Mouse (Mus musculus) kidney, adult 2 months (tissue): ENCODE data around the gene Gimap8. TPM values are rescaled to one million over a fixed set of nuclear protein-coding genes. Genes with fewer than 3 reads are reported as not detected.

Experiments
- DNase-seq: peaks from one replicate; pipeline ENCODE4 v3.0.0; 2021
- H3K27ac ChIP-seq: fragments of 200-500 bp; 2 replicates; pipeline ENCODE4 v1.5.1; 2012; ENCODE audit warnings: low read depth, low read length, control low read depth, inconsistent platforms; ENCODE audit not compliant: insufficient read depth
- H3K27me3 ChIP-seq: fragments of 200-500 bp; replicated peaks from 2 replicates; pipeline ENCODE4 v1.6.1; 2012; ENCODE audit warnings: mild to moderate bottlenecking, moderate library complexity, low read length, inconsistent platforms; ENCODE audit not compliant: control insufficient read depth, insufficient read depth
- H3K36me3 ChIP-seq: fragments of 200-500 bp; 2 replicates; pipeline ENCODE4 v1.6.1; 2012; ENCODE audit warnings: mild to moderate bottlenecking, moderate library complexity, low read length, inconsistent platforms; ENCODE audit not compliant: control insufficient read depth, insufficient read depth
- H3K4me1 ChIP-seq: fragments of 200-500 bp; 2 replicates; pipeline ENCODE4 v1.6.1; 2011; ENCODE audit warnings: low read length; ENCODE audit not compliant: control insufficient read depth, insufficient read depth
- H3K4me3 ChIP-seq: fragments of 200-500 bp; 2 replicates; pipeline ENCODE4 v1.5.1; 2011; ENCODE audit warnings: mild to moderate bottlenecking, low read depth, low read length, control low read depth; ENCODE audit not compliant: insufficient read depth
- CTCF ChIP-seq: fragments of 200-500 bp; conservative IDR thresholded peaks from 2 replicates; pipeline ENCODE4 v1.5.1; 2011; ENCODE audit warnings: low read depth, mild to moderate bottlenecking, control low read depth, low read length, moderate library complexity, mixed read lengths; ENCODE audit not compliant: insufficient read depth, insufficient read length
- POLR2A ChIP-seq: fragments of 200-500 bp; IDR thresholded peaks from one replicate; pipeline ENCODE4 v1.6.1; 2011; ENCODE audit warnings: low read depth, low read length, control low read depth
- WGBS: fragments of 180-500 bp; shearing (Covaris S2); methylation state at CpG from one replicate; pipeline ENCODE4 v1.1.7; 2018; 5-methylcytosine and 5-hydroxymethylcytosine counted together
- polyA plus RNA-seq: library from polyadenylated mRNA; depleted of rRNA; stranded (reverse); fragments of >200 nt; gene quantifications from 2 replicates; pipeline ENCODE4 v1.2.3, GENCODE M21; 2012

The Gimap8 gene
- polyA plus RNA-seq, 1 experiment = 9.1 TPM

- no peaks in the 10 kb centered on the region for H3K27me3 ChIP-seq
- H3K27ac ChIP-seq = peak overlapping the region; percentile 80
- no peak for DNase-seq
- TF ChIP-seq CTCF (no peak), POLR2A (no peak)
- H3K4me1 ChIP-seq = peaks cover 2% of the 10 kb centered on the region; the same call in 1 of the 2 replicates
- H3K36me3 ChIP-seq = 0 out of 2 replicates have a peak, but pooled peaks cover 1% of the 10 kb centered on the region
- 75% methylated on average over 7 of the region's 7 CpGs for WGBS
- H3K4me3 ChIP-seq = no peak overlapping the region
These were observed 51.2 kb downstream of the Gimap8 start for GRCm38 (mm10) chr6:48698066-48698856.

- Histone ChIP-seq H3K4me1 (peaks cover 2% of the 10 kb centered on the region; the same call in 1 of the 2 replicates), H3K27ac (peak overlapping the region; percentile 80), H3K4me3 (no peak overlapping the region), H3K36me3 (0 out of 2 replicates have a peak, but pooled peaks cover 1% of the 10 kb centered on the region), H3K27me3 (no peaks in the 10 kb centered on the region)
- TF ChIP-seq POLR2A (no peak), CTCF (no peak)
- 82% methylated on average over 3 of the region's 3 CpGs for WGBS
- no peak for DNase-seq
These were observed 51.9 kb downstream of the Gimap8 start for GRCm38 (mm10) chr6:48698888-48699287.

- Histone ChIP-seq H3K27me3 (no peaks in the 10 kb centered on the region), H3K36me3 (peaks cover 1% of the 10 kb centered on the region; the same call in 1 of the 2 replicates), H3K4me1 (peaks cover 2% of the 10 kb centered on the region; the same call in 1 of the 2 replicates), H3K4me3 (peak overlapping the region; percentile 35; the same call in 1 of the 2 replicates), H3K27ac (peak overlapping the region; percentile 99)
- 51% methylated on average over 5 of the region's 5 CpGs for WGBS
- DNase-seq = peak; percentile 85
- no peak for TF ChIP-seq CTCF
- TF ChIP-seq POLR2A = no peak
These were observed 53.4 kb downstream of the Gimap8 start for GRCm38 (mm10) chr6:48700251-48701075.

GRCm38 (mm10) chr6:48702146-48702545 is 55.1 kb downstream of the Gimap8 start:
- Histone ChIP-seq H3K27me3 (no peaks in the 10 kb centered on the region), H3K4me3 (no peak overlapping the region), H3K4me1 (peaks cover 2% of the 10 kb centered on the region; the same call in 1 of the 2 replicates), H3K27ac (peak overlapping the region; percentile 70), H3K36me3 (peaks cover 1% of the 10 kb centered on the region; the same call in 1 of the 2 replicates)
- no peak for TF ChIP-seq CTCF
- TF ChIP-seq POLR2A = no peak
- WGBS = 83% methylated on average over 7 of the region's 7 CpGs
- DNase-seq = no peak

GRCm38 (mm10) chr6:48702601-48703000 is 55.6 kb downstream of the Gimap8 start:
- Histone ChIP-seq H3K36me3 (peaks cover 1% of the 10 kb centered on the region; the same call in 1 of the 2 replicates), H3K27me3 (no peaks in the 10 kb centered on the region), H3K4me1 (0 out of 2 replicates have a peak, but pooled peaks cover 2% of the 10 kb centered on the region), H3K4me3 (no peak overlapping the region), H3K27ac (peak overlapping the region; percentile 70)
- DNase-seq = peak; percentile 38
- TF ChIP-seq POLR2A (no peak), CTCF (no peak; the same call in 1 of the 2 replicates)
- WGBS = 62% methylated on average over 5 of the region's 5 CpGs

GRCm38 (mm10) chr6:48704146-48704545 is 57.1 kb downstream of the Gimap8 start:
- Histone ChIP-seq H3K4me1 (0 out of 2 replicates have a peak, but pooled peaks cover 2% of the 10 kb centered on the region), H3K27me3 (no peaks in the 10 kb centered on the region), H3K4me3 (no peak overlapping the region), H3K36me3 (peaks cover 1% of the 10 kb centered on the region; the same call in 1 of the 2 replicates), H3K27ac (peak overlapping the region; percentile 67; the same call in 1 of the 2 replicates)
- no peak for DNase-seq
- TF ChIP-seq CTCF (no peak), POLR2A (no peak)
